9 mouse cellular contexts compared by ENCODE assay signal in genomic region chr16:21470416-21470815, GRCm38 (mm10). TPM values are rescaled to one million over a fixed set of nuclear protein-coding genes. Genes with fewer than 3 reads are reported as not detected.
DNase-seq lines count a peak whose midpoint lies in the region; ATAC-seq and TF ChIP-seq lines count a peak whose summit lies in the region.
"Had no signal": no experiment of that assay in that cellular context is flagged by ENCODE, and none has a peak within 500 bp of the region (broad histone marks: within the 10 kb centered on the region; RNA-seq: fewer than 3 reads in every experiment).

No protein-coding gene starts in this region.

- H3K9ac ChIP-seq in intestine, postnatal 0 days (ENCODE audit: low read depth, low read length) = no peak overlapping the region
- H3K9ac ChIP-seq in intestine, embryonic 15.5 days = no peak overlapping the region
- H3K9ac ChIP-seq in midbrain, embryonic 15.5 days = no peak overlapping the region

- no peaks in the 10 kb centered on the region for H3K4me1 ChIP-seq in intestine, postnatal 0 days (replicated peaks; ENCODE audit: control insufficient read depth, insufficient read depth, low read length)
- H3K4me1 ChIP-seq in intestine, embryonic 15.5 days (replicated peaks) = no peaks in the 10 kb centered on the region
- H3K4me1 ChIP-seq in midbrain, embryonic 15.5 days = no peaks in the 10 kb centered on the region

- H3K27me3 ChIP-seq in intestine, postnatal 0 days (replicated peaks; ENCODE audit: control insufficient read depth, insufficient read depth, low read length) = no peaks in the 10 kb centered on the region
- no peaks in the 10 kb centered on the region for H3K27me3 ChIP-seq in intestine, embryonic 15.5 days (replicated peaks)
- H3K27me3 ChIP-seq in midbrain, embryonic 15.5 days (replicated peaks) = no peaks in the 10 kb centered on the region

- WGBS in intestine, postnatal 0 days = 90% methylated on average over 4 of the region's 4 CpGs
- WGBS in intestine, embryonic 15.5 days = 92% methylated on average over 4 of the region's 4 CpGs
- 89% methylated on average over 4 of the region's 4 CpGs for WGBS in midbrain, embryonic 15.5 days

- no peaks in the 10 kb centered on the region for H3K9me3 ChIP-seq in intestine, postnatal 0 days (ENCODE audit: control insufficient read depth)
- no peaks in the 10 kb centered on the region for H3K9me3 ChIP-seq in intestine, embryonic 15.5 days
- no peaks in the 10 kb centered on the region for H3K9me3 ChIP-seq in midbrain, embryonic 15.5 days

- H3K4me3 ChIP-seq in intestine, postnatal 0 days (ENCODE audit: low read depth, low read length) = no peak overlapping the region
- no peak overlapping the region for H3K4me3 ChIP-seq in intestine, embryonic 15.5 days (replicated peaks)
- H3K4me3 ChIP-seq in midbrain, embryonic 15.5 days = no peak overlapping the region

- H3K4me2 ChIP-seq in intestine, postnatal 0 days (replicated peaks; ENCODE audit: low read depth) = no peak overlapping the region
- H3K4me2 ChIP-seq in intestine, embryonic 15.5 days (replicated peaks) = no peak overlapping the region
- H3K4me2 ChIP-seq in midbrain, embryonic 15.5 days = no peak overlapping the region

- DNase-seq in 416B (ENCODE audit: low read depth) = peak; percentile 11
- DNase-seq in ES-CJ7 (ENCODE audit: low read depth, low spot score) = peak; percentile 53
- DNase-seq in induced T-regulatory cell, adult 2 months (ENCODE audit: low read depth) = peak; percentile 39
- DNase-seq in T-cell, adult 2 months (ENCODE audit: low spot score) = no peak
- DNase-seq in layer of hippocampus, adult 9-10 months (ENCODE audit: low spot score) = no peak
- DNase-seq: embryo, embryonic 11 days had no signal

- H3K36me3 ChIP-seq in intestine, postnatal 0 days (ENCODE audit: control insufficient read depth, insufficient read depth) = peaks cover 33% of the 10 kb centered on the region
- H3K36me3 ChIP-seq in intestine, embryonic 15.5 days = peaks cover 5% of the 10 kb centered on the region
- H3K36me3 ChIP-seq in midbrain, embryonic 15.5 days (replicated peaks) = peaks cover 28% of the 10 kb centered on the region

- no peak for ATAC-seq in intestine, postnatal 0 days
- no peak for ATAC-seq in intestine, embryonic 15.5 days
- ATAC-seq in midbrain, embryonic 15.5 days (replicated peaks) = no peak

- no peak overlapping the region for H3K27ac ChIP-seq in intestine, postnatal 0 days (ENCODE audit: low read depth, low read length)
- no peak overlapping the region for H3K27ac ChIP-seq in intestine, embryonic 15.5 days
- H3K27ac ChIP-seq in midbrain, embryonic 15.5 days = no peak overlapping the region

- TF ChIP-seq CTCF in intestine, postnatal 0 days (IDR thresholded peaks at IDR 0.05; ENCODE audit: low read depth) = peak; percentile 64

RNA-seq across cellular contexts. Expression of gene Vps8, which starts 47.5 kb away (rescaled TPM):
- polyA plus RNA-seq in intestine, postnatal 0 days (2015; fragmentation: Nextera tagmentation; extraction: Ambion mirVana) = 6.6 and 9.5 TPM in 2 replicates
- 13.9 and 18.4 TPM in 2 replicates for polyA plus RNA-seq in intestine, embryonic 15.5 days (2015; fragmentation: Nextera tagmentation; extraction: Ambion mirVana)
- polyA plus RNA-seq in midbrain, embryonic 15.5 days (2015; fragmentation: Nextera tagmentation; extraction: Ambion mirVana) = 37.5 and 40.2 TPM in 2 replicates

Comparison
In these comparisons a context has a peak if more than half of its experiments do, and no peak if none do; other contexts are left out.
1. DNase-seq: peak in 416B (single experiment), ES-CJ7 (single experiment) and induced T-regulatory cell, adult 2 months (single experiment); none in T-cell, adult 2 months (single experiment) and layer of hippocampus, adult 9-10 months (single experiment).